Mouse (Mus musculus): ENCODE data around the gene Eloa. TPM values are rescaled to one million over a fixed set of nuclear protein-coding genes. Genes with fewer than 3 reads are reported as not detected.

Eloa gene
- polyA plus RNA-seq, 1 experiment: 18.4 TPM

GRCm38 (mm10) chr4:136016059-136016602, 5.4 kb downstream of the Eloa start:
- no peak overlapping the region for H3K4me3 ChIP-seq (ENCODE audit: insufficient read depth, poor library complexity, severe bottlenecking)
- peaks cover 66% of the 10 kb centered on the region for H3K79me3 ChIP-seq (ENCODE audit: low read depth)
- peaks cover 25% of the 10 kb centered on the region for H3K36me3 ChIP-seq (ENCODE audit: control insufficient read depth, insufficient read depth)
- peaks cover 72% of the 10 kb centered on the region for H3K79me2 ChIP-seq (ENCODE audit: control insufficient read depth, insufficient read depth)
- no peak overlapping the region for H3ac ChIP-seq (ENCODE audit: control insufficient read depth, insufficient read length, low read depth)
- TF ChIP-seq USF1 (IDR thresholded peaks at IDR 0.05; ENCODE audit: low read depth) (no peak), CTCF (IDR thresholded peaks at IDR 0.05; ENCODE audit: control insufficient read depth, insufficient read depth, insufficient read length) (no peak), FOSL1 (IDR thresholded peaks at IDR 0.05; ENCODE audit: insufficient read depth, low read length, poor library complexity, severe bottlenecking) (no peak), MYOD1 (IDR thresholded peaks at IDR 0.05; ENCODE audit: control insufficient read depth, insufficient read length, low read depth) (no peak), MYOG (IDR thresholded peaks at IDR 0.05; ENCODE audit: control insufficient read depth, extremely low read depth, insufficient read length) (no peak), MAX (IDR thresholded peaks at IDR 0.05) (no peak), CEBPB (IDR thresholded peaks at IDR 0.05; ENCODE audit: low read depth) (no peak)
- no peaks in the 10 kb centered on the region for H3K27me3 ChIP-seq (ENCODE audit: control insufficient read depth, insufficient read depth, insufficient read length)

GRCm38 (mm10) chr4:136010586-136010985, 11.0 kb downstream of the Eloa start:
- Histone ChIP-seq H3K79me3 (ENCODE audit: low read depth) (peaks cover 16% of the 10 kb centered on the region), H3K27me3 (ENCODE audit: control insufficient read depth, insufficient read depth, insufficient read length) (no peaks in the 10 kb centered on the region), H3K36me3 (ENCODE audit: control insufficient read depth, insufficient read depth) (peaks cover 74% of the 10 kb centered on the region), H3K79me2 (ENCODE audit: control insufficient read depth, insufficient read depth) (peaks cover 16% of the 10 kb centered on the region), H3K4me3 (ENCODE audit: insufficient read depth, poor library complexity, severe bottlenecking) (no peak overlapping the region), H3ac (ENCODE audit: control insufficient read depth, insufficient read length, low read depth) (no peak overlapping the region)
- no peak for TF ChIP-seq CTCF (IDR thresholded peaks at IDR 0.05; ENCODE audit: control insufficient read depth, insufficient read depth, insufficient read length)
- no peak for TF ChIP-seq CEBPB (IDR thresholded peaks at IDR 0.05; ENCODE audit: low read depth)
- no peak for TF ChIP-seq USF1 (IDR thresholded peaks at IDR 0.05; ENCODE audit: low read depth)
- no peak for TF ChIP-seq MYOG (IDR thresholded peaks at IDR 0.05; ENCODE audit: control insufficient read depth, extremely low read depth, insufficient read length)
- no peak for TF ChIP-seq MAX (IDR thresholded peaks at IDR 0.05)
- TF ChIP-seq MYOD1 (IDR thresholded peaks at IDR 0.05; ENCODE audit: control insufficient read depth, insufficient read length, low read depth): no peak
- no peak for TF ChIP-seq FOSL1 (IDR thresholded peaks at IDR 0.05; ENCODE audit: insufficient read depth, low read length, poor library complexity, severe bottlenecking)

GRCm38 (mm10) chr4:136008782-136009447, 12.6 kb downstream of the Eloa start:
- peaks cover 3% of the 10 kb centered on the region for H3K79me3 ChIP-seq (ENCODE audit: low read depth)
- no peak for TF ChIP-seq MYOG (IDR thresholded peaks at IDR 0.05; ENCODE audit: control insufficient read depth, extremely low read depth, insufficient read length)
- TF ChIP-seq CTCF (IDR thresholded peaks at IDR 0.05; ENCODE audit: control insufficient read depth, insufficient read depth, insufficient read length): no peak
- TF ChIP-seq FOSL1 (IDR thresholded peaks at IDR 0.05; ENCODE audit: insufficient read depth, low read length, poor library complexity, severe bottlenecking): no peak
- no peak for TF ChIP-seq MAX (IDR thresholded peaks at IDR 0.05)
- TF ChIP-seq CEBPB (IDR thresholded peaks at IDR 0.05; ENCODE audit: low read depth): no peak
- no peak for TF ChIP-seq USF1 (IDR thresholded peaks at IDR 0.05; ENCODE audit: low read depth)
- no peak for TF ChIP-seq MYOD1 (IDR thresholded peaks at IDR 0.05; ENCODE audit: control insufficient read depth, insufficient read length, low read depth)
- H3K79me2 ChIP-seq (ENCODE audit: control insufficient read depth, insufficient read depth): no peaks in the 10 kb centered on the region

GRCm38 (mm10) chr4:136006821-136007220, 14.7 kb downstream of the Eloa start:
- H3K27me3 ChIP-seq (ENCODE audit: control insufficient read depth, insufficient read depth, insufficient read length): no peaks in the 10 kb centered on the region
- H3K79me2 ChIP-seq (ENCODE audit: control insufficient read depth, insufficient read depth): no peaks in the 10 kb centered on the region
- no peak for TF ChIP-seq MAX (IDR thresholded peaks at IDR 0.05)
- peaks cover 89% of the 10 kb centered on the region for H3K36me3 ChIP-seq (ENCODE audit: control insufficient read depth, insufficient read depth)
- no peak overlapping the region for H3K4me3 ChIP-seq (ENCODE audit: insufficient read depth, poor library complexity, severe bottlenecking)
- H3K79me3 ChIP-seq (ENCODE audit: low read depth): no peaks in the 10 kb centered on the region
- no peak overlapping the region for H3ac ChIP-seq (ENCODE audit: control insufficient read depth, insufficient read length, low read depth)

More at GRCm38 (mm10) chr4:136008782-136009447, 12.6 kb downstream of the Eloa start:
- Histone ChIP-seq H3K36me3 (ENCODE audit: control insufficient read depth, insufficient read depth) (peaks cover 88% of the 10 kb centered on the region), H3K27me3 (ENCODE audit: control insufficient read depth, insufficient read depth, insufficient read length) (no peaks in the 10 kb centered on the region), H3ac (ENCODE audit: control insufficient read depth, insufficient read length, low read depth) (no peak overlapping the region), H3K4me3 (ENCODE audit: insufficient read depth, poor library complexity, severe bottlenecking) (no peak overlapping the region)

- Histone ChIP-seq H3K36me3 (ENCODE audit: control insufficient read depth, insufficient read depth) (peaks cover 70% of the 10 kb centered on the region), H3K4me3 (ENCODE audit: insufficient read depth, poor library complexity, severe bottlenecking) (no peak overlapping the region)
- TF ChIP-seq USF1 (IDR thresholded peaks at IDR 0.05; ENCODE audit: low read depth) (no peak), CTCF (IDR thresholded peaks at IDR 0.05; ENCODE audit: control insufficient read depth, insufficient read depth, insufficient read length) (no peak), MYOD1 (IDR thresholded peaks at IDR 0.05; ENCODE audit: control insufficient read depth, insufficient read length, low read depth) (no peak), FOSL1 (IDR thresholded peaks at IDR 0.05; ENCODE audit: insufficient read depth, low read length, poor library complexity, severe bottlenecking) (no peak), MYOG (IDR thresholded peaks at IDR 0.05; ENCODE audit: control insufficient read depth, extremely low read depth, insufficient read length) (no peak), MAX (IDR thresholded peaks at IDR 0.05) (no peak), CEBPB (IDR thresholded peaks at IDR 0.05; ENCODE audit: low read depth) (no peak)
These were observed 16.6 kb downstream of the Eloa start for GRCm38 (mm10) chr4:136004921-136005320.

More at GRCm38 (mm10) chr4:136004921-136005320, 16.6 kb downstream of the Eloa start:
- no peaks in the 10 kb centered on the region for H3K79me2 ChIP-seq (ENCODE audit: control insufficient read depth, insufficient read depth)
- H3K79me3 ChIP-seq (ENCODE audit: low read depth): no peaks in the 10 kb centered on the region
- H3ac ChIP-seq (ENCODE audit: control insufficient read depth, insufficient read length, low read depth): no peak overlapping the region
- H3K27me3 ChIP-seq (ENCODE audit: control insufficient read depth, insufficient read depth, insufficient read length): no peaks in the 10 kb centered on the region

All from C2C12 (cell line).